Mouse (Mus musculus): ENCODE results near the gene Tifa. TPM values are rescaled to one million over a fixed set of nuclear protein-coding genes. Genes with fewer than 3 reads are reported as not detected.

Tifa gene
- total RNA-seq, 1 experiment = not detected

DNA sequence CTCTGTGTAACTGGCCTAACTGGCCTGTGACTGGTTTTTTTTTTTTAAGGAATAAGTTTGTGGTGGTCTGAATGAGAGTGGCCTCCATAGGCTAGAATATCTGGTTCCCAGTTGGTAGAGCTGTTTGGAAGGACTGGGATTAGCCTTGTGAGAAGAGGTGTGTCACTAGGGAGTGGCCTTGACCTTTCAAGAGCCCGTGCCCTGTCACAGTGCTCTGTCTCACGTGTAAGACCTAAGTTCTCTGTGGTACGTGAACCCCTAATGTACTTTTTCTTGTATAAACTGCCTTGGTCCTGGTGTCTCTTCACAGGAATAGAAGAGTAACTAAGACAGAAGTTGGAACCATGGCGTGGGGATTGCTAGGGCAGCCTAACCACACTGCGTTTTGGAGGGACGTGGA is 16.4 kb downstream of the Tifa start:
- H3K4me1 ChIP-seq (ENCODE audit: control insufficient read depth in 2 of 2, insufficient read depth in 2 of 2, low read length in 2 of 2, poor library complexity in 1 of 2) = no peaks in the 10 kb centered on the region
- no peaks in the 10 kb centered on the region for H3K9me3 ChIP-seq (ENCODE audit: control insufficient read depth, insufficient read depth, low read depth, low read length)
- no peak overlapping the region for H3K9ac ChIP-seq (ENCODE audit: insufficient read depth, low read depth, low read length, poor library complexity, severe bottlenecking)
- DNase-seq (ENCODE audit: low read depth, low spot score) = no peak
- in situ Hi-C loops (cut with MboI; ENCODE audit: low sequenced_read_pairs in 2 of 2, unreplicated experiment in 2 of 2) = no loop called here
- H3K4me3 ChIP-seq (ENCODE audit: insufficient read depth in 1 of 2, low read depth in 1 of 2, low read length in 2 of 2, poor library complexity in 1 of 2, severe bottlenecking in 1 of 2) = no peak overlapping the region
- no peak for TF ChIP-seq HCFC1 (IDR thresholded peaks at IDR 0.05; ENCODE audit: borderline replicate concordance, insufficient read depth, low read length)
- TF ChIP-seq CHD2 (IDR thresholded peaks at IDR 0.05; ENCODE audit: low read depth, low read length) = no peak
- no peak for TF ChIP-seq ZNF384 (IDR thresholded peaks at IDR 0.05; ENCODE audit: low read depth, low read length)
- no peak for TF ChIP-seq MAFK (IDR thresholded peaks at IDR 0.05; ENCODE audit: insufficient read depth, low read depth, low read length)
- TF ChIP-seq ZC3H11A (IDR thresholded peaks at IDR 0.05; ENCODE audit: borderline replicate concordance, low read depth, low read length) = no peak
- no peak overlapping the region for H3K27ac ChIP-seq (ENCODE audit: insufficient read depth, low read depth, low read length, poor library complexity, severe bottlenecking)
- H3K36me3 ChIP-seq (ENCODE audit: control insufficient read depth, insufficient read depth, low read length, poor library complexity, severe bottlenecking) = peaks cover 21% of the 10 kb centered on the region

DNA sequence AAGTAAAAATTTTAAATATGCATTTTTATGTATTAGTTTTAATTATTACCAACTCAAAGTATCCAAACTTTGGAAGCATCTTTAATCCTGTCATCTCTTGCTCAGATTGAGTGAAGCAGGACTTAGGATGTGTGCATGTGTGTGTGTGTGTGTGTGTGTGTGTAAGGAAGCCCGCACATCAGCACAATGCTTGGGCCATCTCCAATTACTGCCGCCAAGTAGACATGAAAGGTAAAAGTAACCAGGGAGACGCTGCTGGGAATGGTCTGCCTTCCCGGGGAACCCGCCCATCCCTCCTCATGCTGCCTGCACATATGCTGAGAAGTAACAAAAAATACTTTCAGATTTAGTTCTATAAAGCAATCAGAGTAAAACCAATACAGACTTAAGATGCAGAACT is 18.2 kb downstream of the Tifa start:
- Histone ChIP-seq H3K9ac (ENCODE audit: insufficient read depth, low read depth, low read length, poor library complexity, severe bottlenecking) (no peak overlapping the region), H3K9me3 (ENCODE audit: control insufficient read depth, insufficient read depth, low read depth, low read length) (no peaks in the 10 kb centered on the region), H3K4me1 (ENCODE audit: control insufficient read depth in 2 of 2, insufficient read depth in 2 of 2, low read length in 2 of 2, poor library complexity in 1 of 2) (no peaks in the 10 kb centered on the region), H3K27ac (ENCODE audit: insufficient read depth, low read depth, low read length, poor library complexity, severe bottlenecking) (no peak overlapping the region), H3K4me3 (ENCODE audit: insufficient read depth in 1 of 2, low read depth in 1 of 2, low read length in 2 of 2, poor library complexity in 1 of 2, severe bottlenecking in 1 of 2) (no peak overlapping the region), H3K36me3 (ENCODE audit: control insufficient read depth, insufficient read depth, low read length, poor library complexity, severe bottlenecking) (peaks cover 21% of the 10 kb centered on the region)
- in situ Hi-C loops (cut with MboI; ENCODE audit: low sequenced_read_pairs in 2 of 2, unreplicated experiment in 2 of 2) = no loop called here
- no peak for TF ChIP-seq CHD2 (IDR thresholded peaks at IDR 0.05; ENCODE audit: low read depth, low read length)
- no peak for TF ChIP-seq MAFK (IDR thresholded peaks at IDR 0.05; ENCODE audit: insufficient read depth, low read depth, low read length)
- TF ChIP-seq HCFC1 (IDR thresholded peaks at IDR 0.05; ENCODE audit: borderline replicate concordance, insufficient read depth, low read length) = no peak
- TF ChIP-seq ZNF384 (IDR thresholded peaks at IDR 0.05; ENCODE audit: low read depth, low read length) = no peak
- TF ChIP-seq ZC3H11A (IDR thresholded peaks at IDR 0.05; ENCODE audit: borderline replicate concordance, low read depth, low read length) = no peak
- no peak for DNase-seq (ENCODE audit: low read depth, low spot score)

DNA sequence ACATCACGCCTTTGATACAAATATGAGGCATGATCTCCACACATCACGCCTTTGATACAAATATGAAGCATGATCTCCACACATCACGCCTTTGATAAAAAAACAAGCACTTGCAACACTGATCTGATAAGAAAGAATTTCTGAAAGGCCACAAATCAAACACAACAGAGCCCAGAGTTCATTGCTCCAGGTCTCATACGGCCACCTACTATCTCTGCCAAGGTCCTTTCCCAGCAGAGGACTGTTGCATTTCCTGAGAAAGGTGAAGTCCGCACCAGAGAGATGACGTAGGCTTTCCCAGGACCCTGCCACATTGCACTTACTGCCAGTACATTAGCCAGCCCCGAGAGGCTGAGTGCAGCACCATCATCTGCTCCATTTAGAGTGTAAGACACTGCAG is 19.5 kb downstream of the Tifa start:
- Histone ChIP-seq H3K36me3 (ENCODE audit: control insufficient read depth, insufficient read depth, low read length, poor library complexity, severe bottlenecking) (peaks cover 24% of the 10 kb centered on the region), H3K9ac (ENCODE audit: insufficient read depth, low read depth, low read length, poor library complexity, severe bottlenecking) (no peak overlapping the region), H3K27ac (ENCODE audit: insufficient read depth, low read depth, low read length, poor library complexity, severe bottlenecking) (no peak overlapping the region), H3K4me3 (ENCODE audit: insufficient read depth in 1 of 2, low read depth in 1 of 2, low read length in 2 of 2, poor library complexity in 1 of 2, severe bottlenecking in 1 of 2) (no peak overlapping the region), H3K9me3 (ENCODE audit: control insufficient read depth, insufficient read depth, low read depth, low read length) (no peaks in the 10 kb centered on the region), H3K4me1 (ENCODE audit: control insufficient read depth in 2 of 2, insufficient read depth in 2 of 2, low read length in 2 of 2, poor library complexity in 1 of 2) (no peaks in the 10 kb centered on the region)
- no peak for DNase-seq (ENCODE audit: low read depth, low spot score)
- TF ChIP-seq CHD2 (IDR thresholded peaks at IDR 0.05; ENCODE audit: low read depth, low read length) (no peak), ZNF384 (IDR thresholded peaks at IDR 0.05; ENCODE audit: low read depth, low read length) (no peak), HCFC1 (IDR thresholded peaks at IDR 0.05; ENCODE audit: borderline replicate concordance, insufficient read depth, low read length) (no peak), MAFK (IDR thresholded peaks at IDR 0.05; ENCODE audit: insufficient read depth, low read depth, low read length) (no peak), ZC3H11A (IDR thresholded peaks at IDR 0.05; ENCODE audit: borderline replicate concordance, low read depth, low read length) (no peak)
- in situ Hi-C loops (cut with MboI; ENCODE audit: low sequenced_read_pairs in 2 of 2, unreplicated experiment in 2 of 2) = no loop called here

DNA sequence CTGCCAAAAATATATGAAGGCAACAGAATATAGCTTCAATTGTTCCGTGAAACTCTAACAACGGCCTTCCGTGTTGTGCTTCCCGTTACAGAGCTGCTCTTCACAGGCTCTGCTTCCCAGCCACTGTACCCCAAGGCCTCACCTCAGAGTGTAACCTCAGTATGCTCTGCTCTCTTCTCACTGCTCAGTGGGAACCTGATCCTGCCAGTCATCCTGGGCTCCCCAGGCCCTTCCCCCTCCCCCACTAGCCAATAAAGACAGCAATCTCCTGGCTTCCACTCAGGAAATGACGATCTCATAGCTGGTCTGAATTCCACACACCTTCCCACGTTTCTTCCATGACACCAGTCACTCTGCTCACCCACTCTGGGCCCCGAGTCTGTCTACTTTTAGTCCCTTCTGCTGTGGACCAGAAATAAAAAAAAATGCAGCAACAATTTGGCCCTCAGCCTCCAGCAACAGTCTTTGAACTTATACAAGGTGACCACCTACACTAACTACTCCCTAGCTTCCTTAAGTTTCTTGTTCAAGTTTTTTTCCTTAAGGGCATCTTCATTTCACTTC is 27.6 kb downstream of the Tifa start:
- Histone ChIP-seq H3K9ac (ENCODE audit: insufficient read depth, low read depth, low read length, poor library complexity, severe bottlenecking) (no peak overlapping the region), H3K36me3 (ENCODE audit: control insufficient read depth, insufficient read depth, low read length, poor library complexity, severe bottlenecking) (peaks cover 13% of the 10 kb centered on the region; the same call in 1 of the 2 replicates), H3K27ac (ENCODE audit: insufficient read depth, low read depth, low read length, poor library complexity, severe bottlenecking) (no peak overlapping the region), H3K9me3 (ENCODE audit: control insufficient read depth, insufficient read depth, low read depth, low read length) (no peaks in the 10 kb centered on the region), H3K4me3 (ENCODE audit: insufficient read depth in 1 of 2, low read depth in 1 of 2, low read length in 2 of 2, poor library complexity in 1 of 2, severe bottlenecking in 1 of 2) (no peak overlapping the region), H3K4me1 (ENCODE audit: control insufficient read depth in 2 of 2, insufficient read depth in 2 of 2, low read length in 2 of 2, poor library complexity in 1 of 2) (no peaks in the 10 kb centered on the region)
- no peak for TF ChIP-seq ZC3H11A (IDR thresholded peaks at IDR 0.05; ENCODE audit: borderline replicate concordance, low read depth, low read length)
- TF ChIP-seq MAFK (IDR thresholded peaks at IDR 0.05; ENCODE audit: insufficient read depth, low read depth, low read length) = no peak
- no peak for TF ChIP-seq ZNF384 (IDR thresholded peaks at IDR 0.05; ENCODE audit: low read depth, low read length)
- no peak for DNase-seq (ENCODE audit: low read depth, low spot score)
- in situ Hi-C loops (cut with MboI; ENCODE audit: low sequenced_read_pairs in 2 of 2, unreplicated experiment in 2 of 2) = no loop called here

All from ES-E14 (cell line).